Mouse (Mus musculus) heart, adult 11 months (tissue): ENCODE data around the gene Fam221b.

Experiments used
- DNase-seq: peaks from one replicate; pipeline ENCODE4 v3.0.0; 2022

The Fam221b gene

DNA sequence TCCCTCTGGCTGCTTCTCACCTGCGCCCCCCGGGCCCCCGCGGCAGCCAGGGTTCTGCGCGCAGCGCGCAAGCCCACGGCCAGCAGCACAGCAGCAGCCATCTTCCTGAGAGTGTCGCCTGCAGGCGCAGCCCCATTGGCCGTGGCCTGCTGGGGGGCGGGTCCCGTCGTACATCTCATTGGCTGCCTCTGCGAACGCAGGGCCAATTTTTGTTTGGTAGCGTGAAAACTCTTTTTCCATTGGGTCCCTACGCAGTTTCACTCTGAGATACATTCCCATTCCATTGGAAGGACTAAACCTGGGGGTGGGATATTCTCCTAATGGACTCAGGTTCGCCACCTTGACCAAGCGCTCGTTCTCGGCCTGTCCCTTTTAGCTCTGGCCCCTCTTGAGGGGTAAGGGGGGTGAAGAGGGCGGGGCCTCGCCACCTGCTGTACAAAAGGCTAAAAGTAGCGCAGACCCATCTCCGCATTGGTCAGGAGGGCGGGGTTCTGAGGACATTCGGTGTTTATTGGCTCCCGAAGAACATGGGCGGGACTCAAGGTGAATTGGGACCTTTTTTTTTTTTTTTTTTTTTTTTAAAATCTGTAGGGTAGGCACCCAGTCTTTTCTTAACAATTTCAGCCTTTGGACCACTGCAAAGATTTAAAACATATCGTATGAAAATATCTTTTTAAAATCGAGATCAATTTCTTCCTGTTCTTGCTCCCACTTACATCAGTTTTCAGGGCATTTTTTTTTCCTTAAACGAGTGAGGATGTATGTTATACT is 12.4 kb downstream of the Fam221b start, which contains the start of gene Hint2:
Gene Hint2 (minus strand): TSS at position 128 of the 771 bp plus-strand sequence.
- peak; percentile 100 for DNase-seq

DNA sequence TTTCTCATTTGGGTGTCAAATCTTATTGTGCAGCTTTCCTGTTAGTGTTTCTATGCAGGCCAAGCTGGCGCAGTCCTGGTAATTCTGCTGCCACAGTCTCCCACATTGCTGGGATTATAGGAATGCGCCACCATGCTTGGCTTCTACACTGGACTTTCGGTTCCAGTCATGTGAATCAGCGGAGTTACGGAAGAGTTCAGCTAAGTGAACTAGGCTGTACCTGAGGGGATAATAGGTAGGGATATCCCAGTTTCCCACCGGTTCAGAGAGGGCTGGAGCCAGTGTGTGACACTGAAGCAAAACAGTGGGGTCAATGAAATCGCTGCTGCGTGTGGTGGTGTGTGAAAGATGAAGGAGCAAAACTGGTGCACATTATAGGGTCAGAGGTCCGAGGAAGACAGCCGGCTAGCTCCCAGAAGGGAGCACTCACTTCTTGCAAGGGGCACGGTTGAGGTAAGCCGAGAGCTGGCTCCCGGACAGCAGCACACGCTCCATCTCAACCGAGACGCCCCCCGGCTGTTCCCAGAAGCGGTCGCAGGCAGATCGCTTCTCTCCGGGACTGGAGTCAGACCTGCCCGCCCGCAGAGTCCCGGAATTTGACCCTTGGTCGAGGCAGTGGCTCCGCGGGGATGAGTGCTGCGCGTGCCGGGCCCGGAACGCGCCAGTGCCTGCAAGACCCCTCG is 13.1 kb downstream of the Fam221b start:
- no peak for DNase-seq

DNA sequence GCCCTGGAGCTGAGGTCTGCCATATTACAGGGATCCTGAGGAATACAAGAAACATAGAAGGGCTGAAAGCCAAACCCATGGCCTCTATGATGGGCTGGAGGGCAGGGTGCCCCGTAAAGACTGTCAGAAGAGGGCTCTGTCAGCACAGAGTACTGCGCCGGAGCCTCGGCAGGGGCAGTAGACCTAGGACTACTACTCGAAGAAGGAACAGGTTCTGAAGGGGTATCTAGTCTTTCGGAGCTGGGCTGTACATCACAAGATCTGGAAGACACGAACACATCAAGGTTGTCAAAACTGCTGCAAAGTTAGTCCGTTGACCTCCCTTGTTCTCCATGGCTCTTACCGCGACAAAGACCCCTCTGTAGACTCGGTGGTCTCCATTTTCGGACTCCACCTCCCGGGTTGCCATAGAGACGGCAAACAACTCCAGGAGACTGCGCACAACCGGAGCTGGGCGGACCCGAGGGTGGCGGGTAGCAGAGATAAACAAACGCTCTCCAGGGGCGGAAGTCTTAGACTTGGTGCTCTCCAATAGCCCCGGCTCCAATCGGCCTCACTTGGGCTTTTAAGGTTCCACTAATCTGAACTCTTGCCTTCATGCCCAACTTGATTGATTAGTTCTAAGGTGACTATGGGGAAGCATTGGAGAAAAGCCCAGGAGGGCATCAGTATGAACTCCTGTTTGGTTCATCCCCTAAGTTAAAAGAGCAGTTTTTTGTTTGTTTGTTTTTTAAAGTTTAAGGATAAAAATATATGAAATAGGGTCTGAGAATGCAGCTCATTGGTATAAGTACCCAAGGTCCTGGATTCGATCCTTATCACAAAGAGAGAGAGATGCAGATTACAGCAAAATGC is 15.6 kb downstream of the Fam221b start, which contains the start of gene Spag8:
Gene Spag8 (minus strand): TSS at position 434 of the 855 bp plus-strand sequence.
- DNase-seq = peak; percentile 94

DNA sequence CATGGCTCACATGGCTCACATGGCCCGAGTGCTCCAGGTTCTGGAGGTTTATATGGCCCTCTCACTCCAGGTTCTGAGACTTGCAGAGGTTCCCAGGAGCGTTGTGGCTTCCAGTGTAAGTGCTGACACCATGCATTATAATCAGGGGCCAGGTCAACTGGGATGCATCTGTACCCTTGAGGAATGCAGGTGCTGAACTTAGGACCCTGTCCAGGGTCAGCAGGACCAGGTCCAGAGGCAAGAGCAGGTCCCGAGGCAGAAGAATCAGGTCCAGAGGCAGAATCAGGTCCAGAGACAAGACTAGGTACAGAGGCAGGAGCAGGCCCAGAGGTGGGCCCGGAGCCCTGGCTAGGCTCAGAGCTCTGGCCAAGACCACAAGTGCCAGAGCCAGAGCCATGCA is 16.2 kb downstream of the Fam221b start:
- no peak for DNase-seq

DNA sequence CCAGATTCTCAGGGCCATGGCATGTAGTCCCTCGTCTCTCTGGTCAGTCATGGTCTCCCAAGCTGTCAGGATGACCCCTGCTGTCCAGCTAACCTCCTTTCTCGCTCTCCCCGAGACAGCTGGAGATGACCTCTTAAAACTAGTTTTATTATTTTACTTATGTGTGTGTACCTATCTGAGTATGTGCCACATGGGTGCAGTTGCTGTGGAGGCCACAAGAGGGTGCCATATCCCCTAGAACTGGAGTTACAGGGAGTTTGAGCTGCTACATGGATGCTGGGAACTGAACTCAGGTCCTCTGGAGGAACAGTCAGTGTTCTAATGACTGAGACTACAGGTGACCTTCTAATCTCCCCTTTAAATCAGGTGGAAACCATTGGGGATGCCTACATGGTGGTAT is 19.2 kb downstream of the Fam221b start:
- DNase-seq = no peak

DNA sequence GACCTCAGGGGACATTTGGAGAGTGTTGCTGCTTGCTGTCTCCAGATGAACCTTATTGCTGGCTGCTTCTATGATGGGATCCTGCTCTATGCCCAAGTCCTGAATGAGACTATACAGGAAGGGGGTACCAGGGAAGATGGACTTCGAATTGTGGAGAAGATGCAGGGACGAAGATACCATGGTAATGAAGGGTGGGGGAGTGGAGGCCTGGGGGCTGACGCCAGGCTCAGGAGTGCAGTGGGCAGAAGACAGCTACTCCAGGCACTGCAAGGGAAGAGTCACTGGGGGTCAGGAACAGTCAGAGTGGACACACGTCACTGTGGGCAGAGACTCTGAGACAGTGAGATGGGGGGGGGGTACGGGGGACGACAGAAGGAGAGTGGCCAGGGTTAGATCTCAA is 28.5 kb downstream of the Fam221b start:
- DNase-seq = peak; percentile 61

DNA sequence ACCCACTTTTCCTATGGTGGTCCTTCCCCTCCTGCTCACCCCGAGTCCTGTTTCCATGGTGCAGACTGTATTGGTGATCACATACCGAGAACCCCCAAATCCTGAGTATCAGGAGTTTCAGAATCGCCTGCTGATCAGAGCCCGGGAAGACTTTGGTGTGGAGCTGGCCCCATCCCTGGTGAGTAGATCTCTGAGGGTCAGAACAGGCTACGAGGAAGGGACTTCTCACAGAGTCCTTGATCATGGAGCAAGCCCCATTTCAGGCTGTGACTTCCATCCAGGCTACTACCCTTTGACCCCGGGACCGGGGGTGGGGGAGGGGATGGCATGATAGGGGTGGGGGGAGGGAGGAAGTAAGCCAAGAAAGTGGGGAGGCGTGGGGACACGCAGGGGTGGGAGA is 28.9 kb downstream of the Fam221b start:
- peak; percentile 86 for DNase-seq

DNA sequence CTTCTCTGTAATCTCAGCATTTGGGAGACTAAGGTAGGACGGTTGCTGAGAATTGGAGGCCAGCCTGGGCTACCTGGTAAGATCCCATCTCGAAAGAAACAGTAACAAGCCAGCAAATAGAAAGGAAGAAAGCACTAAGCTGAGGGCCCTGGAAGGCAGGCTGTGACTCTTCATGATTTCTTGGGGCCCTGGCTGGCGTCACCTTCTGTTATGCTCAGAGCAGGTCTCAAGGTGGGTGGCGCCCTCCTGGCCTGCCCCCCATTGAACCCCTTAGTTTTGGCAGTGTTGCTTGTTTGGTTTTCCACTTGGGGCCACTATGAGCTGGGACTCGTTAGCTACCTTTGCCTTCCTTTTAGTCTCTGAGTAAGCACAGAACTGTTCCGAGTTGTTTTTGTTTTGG is 32.2 kb downstream of the Fam221b start:
- DNase-seq = peak; percentile 62

DNA sequence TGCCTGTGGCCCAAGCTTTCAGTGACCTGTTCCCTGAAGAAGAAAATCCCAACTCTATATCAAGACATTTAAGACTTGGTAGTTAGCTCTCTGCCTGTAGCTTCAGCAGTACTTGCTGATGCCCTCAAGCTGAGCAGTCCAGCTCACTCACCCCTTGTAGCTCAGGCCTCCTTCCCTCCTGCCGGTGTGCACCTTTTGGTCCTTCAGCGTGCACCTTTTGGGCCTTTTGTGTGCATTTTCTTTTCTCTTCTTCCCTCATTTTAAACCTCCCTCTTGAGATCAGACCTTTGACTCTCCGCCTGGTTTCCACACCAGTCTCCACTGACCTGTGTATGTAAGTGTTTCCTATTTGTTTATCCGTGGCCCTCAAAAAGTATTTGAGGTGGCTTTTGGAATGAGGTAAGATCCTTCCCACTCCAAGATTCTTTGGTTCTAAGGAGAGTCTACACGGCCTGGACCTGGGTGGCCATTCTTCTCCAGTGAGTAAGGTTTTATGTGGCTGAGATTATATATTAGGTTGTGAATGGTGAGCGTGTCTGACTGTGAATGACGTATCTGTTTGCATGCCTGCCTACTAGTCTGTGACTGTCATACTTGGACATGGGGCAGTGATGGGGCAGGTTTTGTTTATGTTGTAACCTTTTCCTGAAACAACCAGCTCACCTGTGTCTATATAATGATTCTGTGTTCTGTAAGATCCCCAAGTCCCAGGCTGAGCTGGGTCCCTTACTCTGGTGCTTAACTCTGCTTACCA is 34.1 kb downstream of the Fam221b start:
- DNase-seq = peak; percentile 60

DNA sequence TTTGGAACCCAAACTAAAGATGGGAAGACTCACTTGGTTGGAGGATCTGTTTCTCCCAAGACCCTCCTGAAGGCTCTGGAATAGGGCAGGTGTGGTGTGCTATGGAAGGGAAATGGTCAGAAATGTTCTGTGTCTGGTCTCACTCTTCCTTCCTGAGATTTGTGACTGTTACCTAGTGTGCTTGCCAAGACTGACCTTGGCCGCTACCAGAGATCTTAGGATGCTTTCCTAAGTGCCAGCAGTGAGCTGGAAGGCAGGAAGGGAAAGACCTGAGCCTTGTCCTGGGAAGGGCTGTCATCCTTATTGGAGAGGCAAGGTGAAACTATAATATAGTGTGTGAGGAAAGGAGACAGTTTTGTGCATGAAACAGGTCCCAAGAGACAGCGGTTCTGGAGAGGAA is 35.2 kb downstream of the Fam221b start:
- peak; percentile 84 for DNase-seq

DNA sequence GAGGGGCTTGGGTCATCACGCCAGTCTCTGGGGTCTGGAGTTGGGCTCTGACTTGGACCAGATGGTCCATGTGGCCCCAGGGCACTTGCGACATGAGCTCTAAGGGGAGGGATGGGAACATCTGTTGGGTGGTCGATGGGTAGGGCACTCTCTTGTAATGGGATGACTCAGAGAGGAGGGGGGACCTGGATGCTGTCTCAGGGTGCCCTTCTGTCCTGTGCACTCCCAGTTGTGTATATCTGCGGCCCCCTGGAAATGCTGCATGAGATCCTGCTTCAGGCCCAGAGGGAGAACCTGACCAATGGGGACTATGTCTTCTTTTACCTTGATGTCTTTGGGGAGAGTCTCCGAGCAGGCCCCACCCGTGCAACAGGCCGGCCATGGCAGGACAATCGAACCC is 35.6 kb downstream of the Fam221b start:
- peak; percentile 87 for DNase-seq

DNA sequence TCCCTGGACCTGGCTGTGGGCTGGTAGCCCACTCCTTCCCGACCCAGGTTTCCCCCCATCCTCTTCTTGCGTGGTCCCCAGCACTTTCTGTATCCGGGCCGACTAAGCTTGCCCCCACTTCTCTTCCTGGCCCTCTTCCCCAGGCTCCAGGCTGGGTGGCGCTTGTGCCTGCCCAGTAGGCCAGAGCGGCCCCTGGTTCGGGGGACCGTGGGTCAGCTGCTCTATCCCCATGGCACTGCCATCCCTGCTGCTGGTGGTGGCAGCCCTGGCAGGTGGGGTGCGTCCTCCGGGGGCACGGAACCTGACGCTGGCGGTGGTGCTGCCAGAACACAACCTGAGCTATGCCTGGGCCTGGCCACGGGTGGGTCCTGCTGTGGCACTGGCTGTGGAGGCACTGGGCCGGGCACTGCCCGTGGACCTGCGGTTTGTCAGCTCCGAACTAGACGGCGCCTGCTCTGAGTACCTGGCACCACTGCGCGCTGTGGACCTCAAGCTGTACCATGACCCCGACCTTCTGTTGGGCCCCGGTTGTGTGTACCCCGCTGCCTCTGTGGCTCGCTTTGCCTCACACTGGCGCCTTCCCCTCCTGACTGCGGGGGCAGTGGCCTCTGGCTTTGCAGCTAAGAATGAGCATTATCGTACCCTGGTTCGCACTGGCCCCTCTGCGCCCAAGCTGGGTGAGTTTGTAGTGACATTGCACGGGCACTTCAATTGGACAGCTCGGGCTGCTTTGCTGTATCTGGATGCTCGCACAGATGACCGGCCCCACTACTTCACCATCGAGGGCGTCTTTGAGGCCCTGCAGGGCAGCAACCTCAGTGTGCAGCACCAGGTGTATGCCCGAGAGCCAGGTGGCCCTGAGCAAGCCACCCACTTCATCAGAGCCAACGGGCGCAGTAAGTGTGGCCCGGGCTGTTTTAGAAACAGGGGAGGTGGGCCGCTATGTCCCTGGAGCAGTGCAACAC is 36.7 kb downstream of the Fam221b start:
- peak; percentile 96 for DNase-seq

DNA sequence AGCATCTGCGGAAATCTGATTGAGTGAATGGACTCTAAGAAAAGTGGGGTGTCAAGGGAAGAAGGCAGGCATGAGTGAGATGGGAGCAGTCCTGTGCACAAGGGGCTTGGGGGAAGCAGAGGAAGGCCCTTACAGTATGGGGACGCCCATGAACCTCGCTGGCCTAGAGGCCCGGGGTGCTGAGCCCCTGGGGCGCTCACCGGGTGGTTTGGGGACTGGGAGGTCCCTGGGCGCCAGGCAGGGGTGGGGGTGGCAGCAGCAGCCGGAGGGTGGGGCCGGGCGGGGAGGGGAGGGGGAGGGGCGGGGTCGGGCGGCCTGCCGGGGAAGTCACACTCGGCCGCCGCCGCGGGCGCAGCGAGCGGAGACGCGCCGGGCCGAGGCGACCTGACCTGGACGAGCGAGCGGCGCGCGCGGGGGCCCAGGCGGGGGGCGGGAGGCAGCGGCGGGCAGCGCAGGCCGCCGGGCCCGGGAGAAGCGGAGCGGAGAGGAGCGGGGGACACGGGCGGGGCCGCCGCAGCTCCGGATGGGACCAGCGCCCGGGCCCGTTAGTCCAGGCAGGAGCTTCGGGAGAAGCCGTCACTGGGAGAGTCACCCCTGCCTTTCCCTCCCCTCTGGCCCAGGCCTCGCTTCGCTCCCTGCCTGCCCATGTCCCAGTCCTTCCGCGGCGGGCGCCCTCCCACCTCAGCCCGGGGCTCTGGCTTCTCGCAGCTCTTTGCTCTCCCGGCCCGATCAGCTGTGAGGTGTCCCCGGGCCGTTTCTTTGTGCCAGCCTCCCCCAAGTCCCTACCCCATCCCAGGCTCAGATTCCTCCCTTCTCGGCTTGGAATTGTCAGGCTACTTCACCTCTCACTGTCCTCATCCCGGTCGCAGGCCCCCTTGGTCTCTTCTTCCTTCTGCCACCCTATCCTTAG is 37.6 kb downstream of the Fam221b start, which contains the start of gene Npr2:
Gene Npr2 (plus strand): TSS at position 890 of the 910 bp plus-strand sequence.
- DNase-seq = peak; percentile 98

DNA sequence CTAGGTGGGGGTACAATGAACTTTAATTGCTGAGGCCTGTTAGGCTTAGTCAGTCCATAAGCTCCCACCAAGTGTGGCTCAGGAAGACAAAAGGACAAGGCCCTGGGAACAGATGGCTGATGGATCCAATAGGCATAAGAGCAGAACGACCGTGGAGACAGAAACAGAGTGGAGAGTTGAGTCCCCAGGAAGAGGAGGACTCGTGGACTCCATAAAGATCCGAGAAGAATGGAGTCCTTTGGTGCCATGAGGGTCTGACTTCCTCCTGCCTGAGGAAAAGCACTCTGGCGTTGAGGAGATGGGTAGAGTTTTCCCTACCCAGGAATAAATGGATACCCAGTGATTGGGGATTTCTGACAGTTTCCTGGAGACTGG is 38.3 kb downstream of the Fam221b start:
- DNase-seq = no peak

DNA sequence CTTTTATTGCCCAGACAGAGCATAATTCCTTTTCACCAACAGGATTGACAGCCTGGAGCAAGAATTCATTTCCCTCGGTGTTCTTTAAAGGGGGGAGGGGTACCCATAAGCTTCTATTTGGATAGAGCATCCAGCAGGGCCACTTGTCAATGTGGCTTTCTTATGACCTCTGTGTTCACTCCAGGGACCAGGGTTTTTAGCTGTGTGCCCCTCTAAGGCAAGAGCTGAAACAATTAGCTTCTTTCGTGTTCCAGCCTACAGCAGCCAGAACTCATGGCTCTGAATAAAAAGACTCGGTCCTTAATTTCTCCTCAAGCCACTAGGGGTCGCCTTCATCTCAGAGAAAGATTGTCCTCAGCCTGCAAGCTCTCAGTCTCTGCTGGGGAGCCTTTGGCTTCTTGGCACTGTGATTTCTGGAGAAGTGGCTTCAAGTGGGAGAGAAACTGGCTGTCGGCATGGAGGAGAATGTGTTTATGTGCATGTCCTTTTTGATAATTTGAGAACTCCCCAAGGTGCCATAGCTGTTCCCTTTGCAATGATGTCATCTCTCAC is 38.8 kb downstream of the Fam221b start:
- peak; percentile 98 for DNase-seq

DNA sequence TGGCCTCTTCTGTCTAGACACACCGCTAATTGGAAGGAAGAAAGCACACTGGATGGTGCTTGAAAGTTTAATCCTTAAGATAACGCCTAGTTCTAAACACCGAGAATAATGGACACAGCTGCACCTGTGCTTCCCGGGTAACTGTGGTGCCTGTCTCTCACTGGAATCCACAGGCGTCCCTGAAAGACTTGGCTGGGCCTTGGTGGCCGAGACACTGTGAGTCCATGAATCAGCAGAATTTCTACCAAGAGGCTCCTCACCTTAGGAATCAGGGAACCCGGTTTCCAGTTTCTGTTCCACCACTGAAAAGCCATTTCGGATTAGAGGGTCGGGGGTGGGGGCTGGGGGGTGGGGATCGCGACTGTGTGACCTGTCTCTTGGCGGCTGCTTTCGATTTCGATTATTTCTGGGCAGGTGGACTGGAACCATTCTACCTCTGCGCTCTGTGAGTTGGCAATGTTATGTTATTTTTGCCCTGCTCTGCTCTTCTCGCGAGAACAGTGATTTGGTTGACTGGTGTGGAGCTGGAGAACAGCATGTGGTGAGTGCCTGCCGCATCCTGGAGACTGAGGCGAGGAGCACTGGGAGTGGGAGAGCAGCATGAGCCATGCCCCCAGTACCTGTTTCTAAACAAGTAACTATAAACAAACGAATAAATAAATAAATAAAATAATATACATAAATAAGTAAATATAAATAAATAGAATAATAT is 39.7 kb downstream of the Fam221b start:
- peak; percentile 87 for DNase-seq

DNA sequence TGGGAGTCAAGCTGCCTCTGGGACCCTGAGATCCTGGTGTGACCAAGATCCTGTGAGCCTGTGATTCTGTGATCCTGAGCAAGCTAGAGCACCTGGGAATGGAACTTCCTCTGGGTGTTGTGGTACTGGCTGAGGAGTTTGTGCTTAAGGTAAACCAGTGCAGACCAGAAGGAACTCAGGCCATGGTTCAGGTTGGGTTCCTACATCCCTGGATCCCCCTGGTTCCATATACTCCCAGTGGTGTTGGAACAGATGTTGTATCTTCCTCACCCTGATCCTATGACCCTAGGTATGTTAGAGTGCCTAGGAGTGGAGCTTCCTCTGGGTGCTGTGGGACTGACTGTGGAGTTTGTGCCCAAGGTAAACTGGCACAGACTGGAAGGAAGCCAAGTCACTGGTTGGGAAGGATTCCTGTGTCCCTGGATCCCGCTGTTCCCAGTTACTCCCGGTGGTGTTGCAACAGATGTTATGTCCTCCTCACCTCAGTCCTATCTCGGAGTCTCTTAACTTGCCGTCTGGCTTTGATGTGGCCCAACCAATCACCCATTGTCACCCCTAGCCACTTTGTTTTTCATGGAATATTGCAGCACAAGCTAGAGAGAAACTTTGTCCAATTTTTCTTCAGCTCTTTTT is 48.7 kb downstream of the Fam221b start:
- peak; percentile 81 for DNase-seq

DNA sequence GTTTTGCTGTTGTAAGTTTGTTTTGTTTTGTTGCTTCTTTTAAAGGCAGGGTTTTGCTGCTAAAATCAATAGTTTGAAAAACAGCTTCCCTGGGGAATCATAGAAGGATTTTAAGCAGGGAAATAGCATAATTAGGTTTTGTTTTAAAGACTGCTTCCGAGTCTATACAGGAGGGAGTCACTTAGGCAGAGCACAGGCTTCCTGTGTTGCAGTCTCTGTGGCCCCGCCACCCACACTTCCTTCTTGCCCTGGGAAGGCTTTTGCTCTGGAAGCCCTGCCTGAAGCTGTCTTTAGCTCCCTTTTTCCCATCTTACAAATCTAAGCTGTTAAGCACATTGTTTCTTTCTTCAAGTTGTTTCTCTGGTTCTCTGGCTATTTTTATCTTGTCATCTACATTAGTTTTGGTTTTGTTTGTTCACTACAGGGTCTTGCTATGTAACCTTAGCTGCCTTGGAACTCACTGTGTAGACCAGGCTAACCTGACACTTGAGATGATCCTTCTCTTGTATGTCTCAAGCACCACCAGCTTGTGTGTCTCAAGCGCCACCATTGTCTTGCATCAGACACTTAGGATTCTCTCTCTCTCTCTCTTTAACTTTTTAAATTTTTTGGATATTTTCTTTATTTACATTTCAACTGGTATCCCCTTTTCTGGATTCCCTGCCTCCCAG is 55.8 kb downstream of the Fam221b start:
- DNase-seq = peak; percentile 89
